Mouse (Mus musculus): ENCODE results near the gene Sult4a1. TPM values are rescaled to one million over a fixed set of nuclear protein-coding genes. Genes with fewer than 3 reads are reported as not detected.

Gene Sult4a1
- total and polyA plus RNA-seq, 3 experiments, result not detected

DNA sequence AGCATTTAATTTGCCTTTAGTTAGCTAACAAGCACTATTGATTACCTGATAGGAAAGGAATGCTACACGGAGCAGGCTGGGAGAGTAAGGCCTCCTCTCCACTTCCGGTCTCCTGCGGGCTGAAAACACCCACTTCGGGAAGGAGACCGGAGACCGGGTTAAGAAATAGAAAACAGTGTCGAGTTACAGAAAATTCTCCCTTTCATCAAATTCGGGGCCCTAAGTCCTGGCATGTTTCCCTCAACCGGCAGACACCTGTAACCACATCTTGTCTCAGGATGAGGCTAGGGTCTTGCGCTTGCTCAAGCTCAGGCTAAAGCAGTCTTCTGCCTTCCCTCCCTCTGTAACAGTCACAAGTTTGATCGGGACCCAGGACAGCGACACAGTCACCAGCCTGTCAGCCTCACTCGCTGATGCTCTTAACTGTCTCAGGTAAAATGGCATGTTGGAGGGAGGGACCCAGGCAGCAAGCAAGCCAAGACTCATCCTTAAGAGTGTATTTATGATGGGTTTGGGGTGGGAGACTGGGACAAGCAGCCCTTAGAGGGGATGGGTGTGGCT is 35.4 kb downstream of the Sult4a1 start:
- H3K4me1 ChIP-seq (ENCODE audit: control insufficient read depth in 1 of 2, insufficient read depth in 2 of 2), result 0 out of 4 replicates have a peak, but pooled peaks cover 0 to 3% of the 10 kb centered on the region in 2 experiments
- H3K9me3 ChIP-seq (replicated peaks; ENCODE audit: low read length), result peaks cover 10% of the 10 kb centered on the region
- dilution Hi-C loops (cut with MboI; ENCODE audit: extremely low pct_ligation_motif_present, extremely low pct_unique_long_range_greater_than_20kb, low sequenced_read_pairs) (no loop called here), in situ Hi-C loops (cut with MboI; ENCODE audit: low pct_ligation_motif_present, low pct_unique_long_range_greater_than_20kb, low sequenced_read_pairs) (no loop called here)
- DNase-seq (ENCODE audit: extremely low read depth), result no peak
- no peak overlapping the region for H3K27ac ChIP-seq (ENCODE audit: insufficient read depth, low read depth)
- H3K79me2 ChIP-seq (replicated peaks; ENCODE audit: control insufficient read depth, extremely low read depth, insufficient read depth, poor library complexity, severe bottlenecking), result no peaks in the 10 kb centered on the region
- H3K4me2 ChIP-seq (ENCODE audit: insufficient read depth, low read depth, poor library complexity, severe bottlenecking), result no peak overlapping the region
- H3K4me3 ChIP-seq (replicated peaks in 1 of 3; ENCODE audit: low read depth in 2 of 3, low read length in 2 of 3, poor library complexity in 1 of 3), result no peak overlapping the region
- no peak overlapping the region for H3K9ac ChIP-seq (ENCODE audit: insufficient read depth, low read depth)
- no peaks in the 10 kb centered on the region for H3K36me3 ChIP-seq (replicated peaks in 1 of 2; ENCODE audit: control insufficient read depth in 1 of 2, insufficient read depth in 1 of 2, low read length in 1 of 2)
- H3K27me3 ChIP-seq (replicated peaks), result peaks cover 75% of the 10 kb centered on the region
- TF ChIP-seq IRF4 (IDR thresholded peaks at IDR 0.05; ENCODE audit: low read depth, low read length) (no peak), ZMIZ1 (IDR thresholded peaks at IDR 0.05; ENCODE audit: low read depth, low read length) (no peak), NELFE (IDR thresholded peaks at IDR 0.05; ENCODE audit: low read depth, low read length) (no peak)

DNA sequence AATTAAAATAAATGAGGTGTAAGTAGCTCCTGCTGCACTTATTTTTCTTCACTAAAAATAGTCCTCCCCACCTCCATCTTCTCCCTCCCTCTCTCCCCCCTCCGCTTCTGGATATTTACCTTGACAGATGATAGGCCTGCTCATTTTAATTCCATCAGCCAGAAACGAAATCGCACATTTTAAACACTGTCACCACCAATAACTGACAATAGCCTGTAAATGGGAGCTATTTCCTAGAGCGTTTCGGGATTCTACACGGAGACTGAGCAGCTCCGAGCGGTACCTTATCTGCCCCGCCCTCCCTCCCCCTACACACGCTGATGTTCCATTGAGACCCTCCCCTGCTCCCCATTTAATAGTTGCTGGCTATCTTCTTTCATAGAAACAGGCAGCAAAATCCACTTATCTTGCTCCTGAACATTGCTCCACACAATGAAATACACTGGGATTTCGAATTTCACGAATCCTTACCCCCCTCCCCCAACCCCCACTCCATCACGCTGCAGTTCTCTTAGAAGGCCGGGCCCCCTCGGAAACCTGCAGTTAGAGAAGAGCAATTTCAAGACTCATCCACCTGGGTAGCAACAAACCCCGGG is 36.0 kb downstream of the Sult4a1 start:
- Histone ChIP-seq H3K4me3 (replicated peaks in 1 of 3; ENCODE audit: low read depth in 2 of 3, low read length in 2 of 3, poor library complexity in 1 of 3) (no peak overlapping the region), H3K36me3 (replicated peaks in 1 of 2; ENCODE audit: control insufficient read depth in 1 of 2, insufficient read depth in 1 of 2, low read length in 1 of 2) (no peaks in the 10 kb centered on the region), H3K4me2 (ENCODE audit: insufficient read depth, low read depth, poor library complexity, severe bottlenecking) (no peak overlapping the region), H3K27ac (ENCODE audit: insufficient read depth, low read depth) (no peak overlapping the region), H3K4me1 (ENCODE audit: control insufficient read depth in 1 of 2, insufficient read depth in 2 of 2) (0 out of 4 replicates have a peak, but pooled peaks cover 0 to 3% of the 10 kb centered on the region in 2 experiments), H3K79me2 (replicated peaks; ENCODE audit: control insufficient read depth, extremely low read depth, insufficient read depth, poor library complexity, severe bottlenecking) (no peaks in the 10 kb centered on the region), H3K27me3 (replicated peaks) (peaks cover 69% of the 10 kb centered on the region), H3K9ac (ENCODE audit: insufficient read depth, low read depth) (no peak overlapping the region), H3K9me3 (replicated peaks; ENCODE audit: low read length) (peaks cover 15% of the 10 kb centered on the region)
- dilution Hi-C loops (cut with MboI; ENCODE audit: extremely low pct_ligation_motif_present, extremely low pct_unique_long_range_greater_than_20kb, low sequenced_read_pairs), result no loop called here
- TF ChIP-seq MEF2A (IDR thresholded peaks at IDR 0.05; ENCODE audit: borderline replicate concordance, low read depth, low read length) (no peak), POLR2AphosphoS2 (IDR thresholded peaks at IDR 0.05; ENCODE audit: low read depth, low read length) (no peak), CHD1 (IDR thresholded peaks at IDR 0.05; ENCODE audit: low read depth, low read length) (no peak), SIN3A (IDR thresholded peaks at IDR 0.05; ENCODE audit: low read length) (no peak), UBTF (IDR thresholded peaks at IDR 0.05; ENCODE audit: low read depth, low read length) (no peak), RCOR1 (conservative IDR thresholded peaks at IDR 0.05; ENCODE audit: low read depth, low read length) (no peak), POLR2A (IDR thresholded peaks at IDR 0.05; ENCODE audit: low read depth, low read length) (no peak), BHLHE40 (IDR thresholded peaks at IDR 0.05; ENCODE audit: low read depth, low read length) (no peak), GABPA (IDR thresholded peaks at IDR 0.05; ENCODE audit: insufficient replicate concordance, low read depth, low read length) (no peak), ZMIZ1 (IDR thresholded peaks at IDR 0.05; ENCODE audit: low read depth, low read length) (no peak), MAZ (IDR thresholded peaks at IDR 0.05; ENCODE audit: low read depth, low read length) (no peak), ZKSCAN1 (IDR thresholded peaks at IDR 0.05; ENCODE audit: borderline replicate concordance, low read depth, low read length) (no peak), ETS1 (conservative IDR thresholded peaks at IDR 0.05; ENCODE audit: low read depth, low read length) (no peak), HCFC1 (IDR thresholded peaks at IDR 0.05; ENCODE audit: low read depth, low read length) (no peak), ZNF384 (IDR thresholded peaks at IDR 0.05; ENCODE audit: low read depth, low read length) (no peak), CHD2 (IDR thresholded peaks at IDR 0.05; ENCODE audit: low read length) (no peak), MAFK (IDR thresholded peaks at IDR 0.05; ENCODE audit: insufficient replicate concordance, low read length) (no peak), TBP (conservative IDR thresholded peaks at IDR 0.05; ENCODE audit: low read depth, low read length) (no peak), EP300 (IDR thresholded peaks at IDR 0.05; ENCODE audit: low read length) (no peak), E2F4 (IDR thresholded peaks at IDR 0.05; ENCODE audit: insufficient replicate concordance, low read depth, low read length) (no peak)
- in situ Hi-C loops (cut with MboI; ENCODE audit: low pct_ligation_motif_present, low pct_unique_long_range_greater_than_20kb, low sequenced_read_pairs), result no loop called here
- DNase-seq (ENCODE audit: extremely low read depth), result no peak

Measured in CH12.LX (cell line).